Mouse (Mus musculus) layer of hippocampus, adult 11-12 months (tissue): ENCODE measurements around the gene Tmtc2.

Source experiments
- DNase-seq: peaks from one replicate; pipeline ENCODE4 v3.0.0; 2022; ENCODE audit warnings: low spot score

Tmtc2 gene

GRCm38 (mm10) chr10:105544004-105545003 lies 29.9 kb downstream of the Tmtc2 start:
- no peak for DNase-seq

- no peak for DNase-seq
These were observed 32.2 kb downstream of the Tmtc2 start for GRCm38 (mm10) chr10:105542081-105542480.

- no peak for DNase-seq
These were observed 34.6 kb downstream of the Tmtc2 start for GRCm38 (mm10) chr10:105539697-105540096.

- no peak for DNase-seq
These were observed 37.3 kb downstream of the Tmtc2 start for GRCm38 (mm10) chr10:105536910-105537309.

- no peak for DNase-seq
These were observed 38.4 kb downstream of the Tmtc2 start for GRCm38 (mm10) chr10:105535848-105536247.

GRCm38 (mm10) chr10:105532747-105533146 lies 41.5 kb downstream of the Tmtc2 start:
- DNase-seq: no peak

GRCm38 (mm10) chr10:105532019-105532525 lies 42.2 kb downstream of the Tmtc2 start:
- DNase-seq: no peak

GRCm38 (mm10) chr10:105531080-105531894 lies 43.0 kb downstream of the Tmtc2 start:
- DNase-seq: no peak

GRCm38 (mm10) chr10:105523405-105524088 lies 50.7 kb downstream of the Tmtc2 start:
- DNase-seq: peak; percentile 6

- DNase-seq: no peak
These were observed 51.8 kb downstream of the Tmtc2 start for GRCm38 (mm10) chr10:105522431-105522830.

GRCm38 (mm10) chr10:105519154-105519806 lies 55.0 kb downstream of the Tmtc2 start:
- no peak for DNase-seq

- DNase-seq: no peak
These were observed 56.1 kb downstream of the Tmtc2 start for GRCm38 (mm10) chr10:105518144-105518543.

GRCm38 (mm10) chr10:105513777-105514322 lies 60.4 kb downstream of the Tmtc2 start:
- no peak for DNase-seq

- no peak for DNase-seq
These were observed 64.4 kb downstream of the Tmtc2 start for GRCm38 (mm10) chr10:105509896-105510272.

- no peak for DNase-seq
These were observed 64.9 kb downstream of the Tmtc2 start for GRCm38 (mm10) chr10:105509146-105509895.

- no peak for DNase-seq
These were observed 66.1 kb downstream of the Tmtc2 start for GRCm38 (mm10) chr10:105507982-105508786.

GRCm38 (mm10) chr10:105506046-105506445 lies 68.2 kb downstream of the Tmtc2 start:
- no peak for DNase-seq

- no peak for DNase-seq
These were observed 69.8 kb downstream of the Tmtc2 start for GRCm38 (mm10) chr10:105504472-105504871.

- no peak for DNase-seq
These were observed 72.5 kb downstream of the Tmtc2 start for GRCm38 (mm10) chr10:105501736-105502135.
